Mouse (Mus musculus) embryonic fibroblast, embryonic 13.5 days (primary cell): Measurements from ENCODE around the gene Sfr1.

Experiments
- CTCF ChIP-seq: IDR thresholded peaks from 2 replicates; pipeline ENCODE4 v1.5.1; 2011; ENCODE audit warnings: mild to moderate bottlenecking, control low read depth, low read length, moderate library complexity, borderline replicate concordance; ENCODE audit not compliant: insufficient read depth
- POLR2A ChIP-seq: IDR thresholded peaks from 2 replicates; pipeline ENCODE4 v1.6.1; 2011; ENCODE audit warnings: low read depth, mild to moderate bottlenecking, control low read depth, low read length, moderate library complexity

- TF ChIP-seq CTCF: no peak
- TF ChIP-seq POLR2A: no peak
Observed at GRCm38 (mm10) chr19:47750391-47750790, 18.9 kb downstream of the Sfr1 start.
